Mouse (Mus musculus) neural tube, embryonic 14.5 days (tissue): Measurements from ENCODE around the gene Lyrm7. TPM values are rescaled to one million over a fixed set of nuclear protein-coding genes. Genes with fewer than 3 reads are reported as not detected.

Source experiments
- ATAC-seq: fragments of 200-750 bp; cut with Nextera tagmentation; 2 replicates; pipeline ENCODE4 v1.8.0; 2017; ENCODE audit warnings: low read depth, mild to moderate bottlenecking, moderate TSS enrichment, moderate library complexity
- H3K27ac ChIP-seq: fragments of 300-500 bp; sonication (generic); 2 replicates; pipeline ENCODE4 v1.5.1; 2014; ENCODE audit warnings: low read depth, mild to moderate bottlenecking, control low read depth, low read length, moderate library complexity, mixed read lengths
- H3K27me3 ChIP-seq: fragments of 300-500 bp; sonication (generic); 2 replicates; pipeline ENCODE4 v1.6.1; 2014; ENCODE audit warnings: low read length; ENCODE audit not compliant: control insufficient read depth, insufficient read depth
- H3K36me3 ChIP-seq: fragments of 300-500 bp; sonication (generic); 2 replicates; pipeline ENCODE4 v1.6.1; 2014; ENCODE audit warnings: low read length, mixed read lengths; ENCODE audit not compliant: control insufficient read depth, insufficient read depth
- H3K4me1 ChIP-seq: fragments of 300-500 bp; sonication (generic); 2 replicates; pipeline ENCODE4 v1.6.1; 2014; ENCODE audit warnings: low read length; ENCODE audit not compliant: control insufficient read depth, insufficient read depth
- H3K4me2 ChIP-seq: fragments of 300-500 bp; sonication (generic); 2 replicates; pipeline ENCODE4 v1.6.1; 2014; ENCODE audit warnings: mild to moderate bottlenecking, low read depth, low read length, control low read depth
- H3K4me3 ChIP-seq: fragments of 300-500 bp; sonication (generic); 2 replicates; pipeline ENCODE4 v1.5.1; 2014; ENCODE audit warnings: low read depth, low read length, control low read depth, mixed read lengths
- H3K9ac ChIP-seq: fragments of 300-500 bp; sonication (generic); replicated peaks from 2 replicates; pipeline ENCODE4 v1.6.1; 2014; ENCODE audit warnings: low read depth, mild to moderate bottlenecking, control low read depth, low read length, mixed read lengths
- H3K9me3 ChIP-seq: fragments of 300-500 bp; sonication (generic); 2 replicates; pipeline ENCODE4 v1.6.1; 2016; ENCODE audit warnings: low read length; ENCODE audit not compliant: control insufficient read depth
- WGBS: fragments of 180-500 bp; shearing (Covaris S2); extraction: QIAGEN DNeasy Blood & Tissue Kit; methylation state at CpG from one replicate; pipeline ENCODE4 v1.1.7; 2014; 5-methylcytosine and 5-hydroxymethylcytosine counted together
- polyA plus RNA-seq: library from polyadenylated mRNA; unstranded; fragments of >200 nt; fragmentation: Nextera tagmentation; extraction: Ambion mirVana; gene quantifications from 2 replicates; pipeline ENCODE4 v1.2.1, GENCODE M21; 2014

Lyrm7 gene
- polyA plus RNA-seq, 1 experiment from 2014 or later: 16.5 TPM

GRCm38 (mm10) chr11:54785566-54785965, 75.2 kb downstream of the Lyrm7 start:
- no peak for ATAC-seq
- H3K9ac ChIP-seq: no peak overlapping the region
- no peak overlapping the region; the same call in 1 of the 2 replicates for H3K4me3 ChIP-seq

GRCm38 (mm10) chr11:54784436-54784835, 76.3 kb downstream of the Lyrm7 start:
- Histone ChIP-seq H3K27me3 (no peaks in the 10 kb centered on the region), H3K4me1 (peaks cover 7% of the 10 kb centered on the region; the same call in 1 of the 2 replicates), H3K9me3 (no peaks in the 10 kb centered on the region), H3K9ac (no peak overlapping the region), H3K4me3 (no peak overlapping the region), H3K27ac (no peak overlapping the region), H3K36me3 (no peaks in the 10 kb centered on the region), H3K4me2 (no peak overlapping the region)
- no peak for ATAC-seq
- 94% methylated on average over 3 of the region's 3 CpGs for WGBS

More at GRCm38 (mm10) chr11:54785566-54785965, 75.2 kb downstream of the Lyrm7 start:
- H3K27ac ChIP-seq: no peak overlapping the region
- no peaks in the 10 kb centered on the region for H3K9me3 ChIP-seq
- H3K4me1 ChIP-seq: peaks cover 7% of the 10 kb centered on the region; the same call in 1 of the 2 replicates
- no peaks in the 10 kb centered on the region for H3K27me3 ChIP-seq
- H3K36me3 ChIP-seq: no peaks in the 10 kb centered on the region
- 93% methylated on average over 3 of the region's 3 CpGs for WGBS
- H3K4me2 ChIP-seq: peak overlapping the region; percentile 18

- no peak overlapping the region for H3K9ac ChIP-seq
- H3K36me3 ChIP-seq: no peaks in the 10 kb centered on the region
- no peak overlapping the region for H3K4me2 ChIP-seq
- no peak for ATAC-seq
- H3K4me1 ChIP-seq: peaks cover 7% of the 10 kb centered on the region; the same call in 1 of the 2 replicates
- H3K4me3 ChIP-seq: no peak overlapping the region
- H3K27me3 ChIP-seq: no peaks in the 10 kb centered on the region
- 77% methylated on average over 6 of the region's 6 CpGs for WGBS
- no peaks in the 10 kb centered on the region for H3K9me3 ChIP-seq
- H3K27ac ChIP-seq: no peak overlapping the region
Measured at GRCm38 (mm10) chr11:54782253-54782652, 78.5 kb downstream of the Lyrm7 start.

- Histone ChIP-seq H3K27me3 (no peaks in the 10 kb centered on the region), H3K9me3 (no peaks in the 10 kb centered on the region), H3K4me3 (no peak overlapping the region), H3K4me1 (no peaks in the 10 kb centered on the region), H3K4me2 (no peak overlapping the region), H3K9ac (no peak overlapping the region), H3K27ac (no peak overlapping the region), H3K36me3 (no peaks in the 10 kb centered on the region)
- ATAC-seq: no peak
- WGBS: 94% methylated on average over 1 of the region's 1 CpGs
Measured at GRCm38 (mm10) chr11:54779946-54780345, 80.8 kb downstream of the Lyrm7 start.

GRCm38 (mm10) chr11:54778131-54778844, 82.4 kb downstream of the Lyrm7 start:
- ATAC-seq: no peak
- 52% methylated on average over 1 of the region's 1 CpGs for WGBS
- H3K9me3 ChIP-seq: no peaks in the 10 kb centered on the region

GRCm38 (mm10) chr11:54777387-54778130, 83.2 kb downstream of the Lyrm7 start:
- H3K36me3 ChIP-seq: no peaks in the 10 kb centered on the region
- no peak overlapping the region for H3K27ac ChIP-seq
- H3K9me3 ChIP-seq: no peaks in the 10 kb centered on the region
- no peaks in the 10 kb centered on the region for H3K4me1 ChIP-seq
- no peaks in the 10 kb centered on the region for H3K27me3 ChIP-seq
- H3K4me3 ChIP-seq: no peak overlapping the region
- 73% methylated on average over 6 of the region's 6 CpGs for WGBS
- H3K4me2 ChIP-seq: no peak overlapping the region
- ATAC-seq: no peak
- no peak overlapping the region for H3K9ac ChIP-seq

More at GRCm38 (mm10) chr11:54778131-54778844, 82.4 kb downstream of the Lyrm7 start:
- Histone ChIP-seq H3K9ac (no peak overlapping the region), H3K4me1 (no peaks in the 10 kb centered on the region), H3K27me3 (no peaks in the 10 kb centered on the region), H3K27ac (no peak overlapping the region), H3K36me3 (no peaks in the 10 kb centered on the region), H3K4me3 (no peak overlapping the region), H3K4me2 (no peak overlapping the region)

Other genes starting within 250 kb of the Lyrm7 start
- gene Cdc42se2, start 73.2 kb downstream of the Lyrm7 start, polyA plus RNA-seq: 152 and 153 TPM in 2 replicates
- 831 and 868 TPM in 2 replicates for gene Hint1, start 5.5 kb upstream of the Lyrm7 start, polyA plus RNA-seq
- 67.9 and 69.9 TPM in 2 replicates for gene Gpx3, start 41.5 kb upstream of the Lyrm7 start, polyA plus RNA-seq
- 16.1 TPM in 2 replicates for gene Tnip1, start 102.0 kb upstream of the Lyrm7 start, polyA plus RNA-seq
- gene Anxa6, start 172.5 kb upstream of the Lyrm7 start, polyA plus RNA-seq: 42.3 and 106 TPM in 2 replicates
- gene Ccdc69, start 217.2 kb upstream of the Lyrm7 start, polyA plus RNA-seq: 0.37 TPM in 1 of 2 replicates, not detected in the other
- 30.0 and 32.5 TPM in 2 replicates for gene Gm2a, start 237.2 kb upstream of the Lyrm7 start, polyA plus RNA-seq